Mouse (Mus musculus) heart, postnatal 10 days (tissue): ENCODE measurements around the gene Dlat. TPM values are rescaled to one million over a fixed set of nuclear protein-coding genes. Genes with fewer than 3 reads are reported as not detected.

Source experiments
- DNase-seq, 2 experiments: peaks; one replicate each; pipeline ENCODE4 v3.0.0; 2021
- intact Hi-C: fragments of 180-260 bp; cut with DNase I; formaldehyde crosslinking; loops from one replicate; pipeline ENCODE4 v1.15.1; 2025
- total RNA-seq, 2 experiments: library from RNA; stranded (reverse); gene quantifications; 2 replicates each; pipeline ENCODE4 v1.2.3; 2021

Gene Dlat
- total RNA-seq = 100 to 1,000 TPM; 336 to 364 TPM

- peak; percentile 92 for DNase-seq
- intact Hi-C loops = no loop called here
These were observed at the start of gene Dlat for GRCm38 (mm10) chr9:50659392-50660217. TSS of gene Dlat (minus strand) at chr9:50659780.

- intact Hi-C loops = loop anchor here (1.0 kb wide), 1 partner anchor 26 kb away; no protein-coding TSS in a partner anchor
- peak in 1 of 2 experiments; percentile 45 for DNase-seq
These were observed 49.5 kb upstream of the Dlat start for GRCm38 (mm10) chr9:50709108-50709507.

- intact Hi-C loops = no loop called here
- DNase-seq = no peak
These were observed 45.3 kb upstream of the Dlat start for GRCm38 (mm10) chr9:50704907-50705306.

- DNase-seq = peak; percentile 50 to 62
- intact Hi-C loops = no loop called here
These were observed 41.5 kb upstream of the Dlat start for GRCm38 (mm10) chr9:50700921-50701691.

GRCm38 (mm10) chr9:50698418-50699409 lies 39.1 kb upstream of the Dlat start:
- DNase-seq = peak; percentile 40 to 48
- intact Hi-C loops = loop anchor here (5.0 kb wide), 1 partner anchor 69 kb away; the partner anchor contains the start of gene Fdxacb1

GRCm38 (mm10) chr9:50697706-50698041 lies 38.1 kb upstream of the Dlat start:
- intact Hi-C loops = loop anchor here (5.0 kb wide), 1 partner anchor 70 kb away; the partner anchor contains the start of gene Fdxacb1
- peak; percentile 75 to 80 for DNase-seq

GRCm38 (mm10) chr9:50696851-50697705 lies 37.5 kb upstream of the Dlat start:
- intact Hi-C loops = loop anchor here (5.0 kb wide), 1 partner anchor 70 kb away; the partner anchor contains the start of gene Fdxacb1
- DNase-seq = no peak

- intact Hi-C loops = loop anchor here (5.0 kb wide), 1 partner anchor 72 kb away; the partner anchor contains the start of gene Fdxacb1
- no peak for DNase-seq
These were observed 35.6 kb upstream of the Dlat start for GRCm38 (mm10) chr9:50695153-50695552.

- intact Hi-C loops = loop anchor here (2.0 kb wide), 1 partner anchor 41 kb away; no protein-coding TSS in a partner anchor
These were observed 34.1 kb upstream of the Dlat start for GRCm38 (mm10) chr9:50693631-50694030.

GRCm38 (mm10) chr9:50692626-50693580 lies 33.3 kb upstream of the Dlat start:
- DNase-seq = no peak
- intact Hi-C loops = loop anchor here (2.0 kb wide), 1 partner anchor 42 kb away; no protein-coding TSS in a partner anchor

More at GRCm38 (mm10) chr9:50693631-50694030, 34.1 kb upstream of the Dlat start:
- peak; percentile 40 to 54 for DNase-seq

GRCm38 (mm10) chr9:50686866-50687652 lies 27.5 kb upstream of the Dlat start:
- no peak for DNase-seq
- intact Hi-C loops = no loop called here

- no peak for DNase-seq
- intact Hi-C loops = no loop called here
These were observed 22.1 kb upstream of the Dlat start for GRCm38 (mm10) chr9:50681727-50682126.

- no peak for DNase-seq
- intact Hi-C loops = no loop called here
These were observed 19.8 kb upstream of the Dlat start for GRCm38 (mm10) chr9:50679406-50679805.

GRCm38 (mm10) chr9:50674771-50675170 lies 15.2 kb upstream of the Dlat start:
- intact Hi-C loops = no loop called here
- no peak for DNase-seq

GRCm38 (mm10) chr9:50670690-50671089 lies 11.1 kb upstream of the Dlat start:
- peak; percentile 63 to 74 for DNase-seq
- intact Hi-C loops = no loop called here

GRCm38 (mm10) chr9:50667579-50668498 lies 8.3 kb upstream of the Dlat start:
- no peak for DNase-seq

More at GRCm38 (mm10) chr9:50667579-50668498, 8.3 kb upstream of the Dlat start:
- intact Hi-C loops = no loop called here
